Mouse (Mus musculus) urinary bladder, postnatal 0 days (tissue): ENCODE measurements around the gene Ccdc24. TPM values are rescaled to one million over a fixed set of nuclear protein-coding genes. Genes with fewer than 3 reads are reported as not detected.

ENCODE experiments used
- polyA plus RNA-seq: library from polyadenylated mRNA; unstranded; fragments of >200 nt; fragmentation: Nextera tagmentation; extraction: Ambion mirVana; gene quantifications from 2 replicates; pipeline ENCODE4 v1.2.1, GENCODE M21; 2015

Gene Ccdc24
- 0.34 and 0.52 TPM in 2 replicates for polyA plus RNA-seq

DNA sequence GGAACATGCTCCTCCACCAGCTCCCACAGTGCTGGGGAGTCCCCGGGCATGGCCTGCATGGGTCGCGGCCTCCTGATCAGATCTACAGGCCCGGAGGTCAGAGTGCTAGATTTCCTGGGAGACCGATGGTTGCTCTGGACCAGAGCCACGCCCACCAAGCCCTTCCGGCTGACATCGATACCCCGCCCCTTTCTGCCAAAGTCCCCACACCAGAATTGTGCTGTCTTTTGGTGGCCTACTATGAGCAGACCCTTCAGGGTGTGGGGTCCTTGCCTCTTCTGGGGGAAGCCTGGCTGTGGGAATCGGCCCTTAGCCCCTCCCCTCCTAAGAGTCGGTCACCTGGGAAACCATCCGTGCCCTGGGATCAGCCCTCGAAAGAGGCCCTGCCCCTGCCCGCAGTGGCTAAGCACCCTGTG is at the start of gene Ccdc24:
Gene Ccdc24 (minus strand): TSS at position 87 of the 416 bp plus-strand sequence.

DNA sequence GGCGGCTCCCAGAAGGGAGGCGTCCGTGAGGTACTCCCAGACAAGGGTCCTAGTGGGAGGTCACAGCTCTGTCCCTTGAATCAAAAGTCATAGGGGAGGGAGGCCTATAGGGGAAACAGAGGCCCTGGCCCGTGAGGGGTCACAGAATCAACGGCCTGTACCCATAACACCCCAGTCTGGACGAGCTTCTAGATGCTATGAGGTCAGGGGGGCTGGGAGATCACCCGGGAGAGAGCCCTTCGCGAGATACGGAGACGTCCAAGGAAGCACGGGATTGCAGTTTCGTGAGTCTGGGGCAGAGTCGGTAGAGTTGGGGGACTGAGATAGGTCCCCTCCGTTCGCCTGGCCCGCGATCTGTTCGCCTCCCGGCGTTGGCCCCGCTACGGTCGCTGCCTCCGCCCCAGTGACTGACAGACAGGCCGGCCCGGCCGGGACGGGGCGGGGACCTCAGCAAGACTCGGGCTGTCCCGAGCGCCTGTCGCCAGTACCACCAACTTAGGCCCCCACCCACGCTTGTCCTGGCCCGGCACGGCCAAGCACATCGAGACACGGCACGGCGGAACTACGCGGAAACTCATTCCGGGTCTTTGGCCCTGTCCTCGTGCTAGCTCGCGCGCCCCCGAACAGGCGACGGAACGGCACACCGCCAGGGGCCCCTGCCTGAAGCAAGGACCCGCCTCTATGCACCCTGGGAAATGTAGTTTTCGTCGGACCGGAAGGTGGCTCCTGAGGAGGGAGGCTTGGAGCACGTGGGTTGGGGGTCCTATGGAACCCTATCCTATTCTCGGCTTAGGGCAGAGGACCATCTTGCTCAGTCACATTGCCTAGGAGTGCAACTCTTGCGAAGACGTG is 42.5 kb upstream of the Ccdc24 start, which contains the start of gene Ipo13:
Gene Ipo13 (minus strand): TSS at position 409 of the 852 bp plus-strand sequence.

DNA sequence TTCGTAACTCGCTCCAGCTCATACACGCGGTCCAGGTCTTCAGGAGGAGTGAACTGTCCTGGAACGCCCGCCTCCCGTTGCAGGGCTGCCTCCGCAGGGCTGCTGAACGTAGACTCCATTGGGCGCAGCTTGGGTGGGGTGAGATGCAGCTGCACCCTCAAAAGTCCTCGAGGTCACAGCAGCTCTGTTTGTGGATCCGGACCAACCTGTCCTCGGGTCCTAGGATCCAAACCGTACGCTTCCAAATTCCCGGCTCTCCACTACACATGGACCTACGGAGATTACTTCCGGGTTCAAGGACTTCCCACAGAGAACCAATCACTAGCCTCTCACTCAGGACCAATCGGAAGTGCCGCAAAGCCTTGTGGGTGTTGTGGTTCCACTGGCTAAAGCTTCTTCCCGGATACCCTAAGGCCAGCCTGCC is 19.4 kb upstream of the Ccdc24 start, which contains the start of gene Dph2:
Gene Dph2 (minus strand): TSS at position 295 of the 424 bp plus-strand sequence.

DNA sequence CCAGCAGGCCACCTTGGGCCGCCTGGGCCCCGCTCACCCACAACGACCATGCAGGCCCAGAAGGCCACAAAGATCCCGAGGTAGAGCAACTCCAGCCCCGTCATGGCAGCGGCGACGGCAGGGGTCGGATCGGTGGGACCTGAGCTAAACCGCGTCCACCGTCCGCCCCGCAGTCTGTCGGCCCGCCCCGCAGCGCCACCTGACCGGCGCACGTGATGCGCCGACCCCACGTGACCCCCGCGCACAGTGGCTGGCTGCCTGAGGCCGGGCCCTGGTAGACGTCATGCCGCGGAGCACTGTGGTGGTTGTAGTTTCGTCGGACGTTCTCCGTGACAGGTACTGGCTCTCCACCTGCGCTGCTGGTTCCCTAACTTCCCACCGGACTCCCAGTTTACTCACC is 14.8 kb upstream of the Ccdc24 start, which contains the start of gene Atp6v0b:
Gene Atp6v0b (minus strand): TSS at position 201 of the 400 bp plus-strand sequence.

GRCm38 (mm10) chr4:117882701-117883691 is 10.6 kb upstream of the Ccdc24 start, which contains the start of gene B4galt2:
Gene B4galt2, minus strand, starts transcription at chr4:117883487.

GRCm38 (mm10) chr4:117834457-117834844 is 37.9 kb downstream of the Ccdc24 start, which contains the start of gene Slc6a9:
Gene Slc6a9, plus strand, starts transcription at chr4:117834506.

Other genes with a start within 250 kb of the Ccdc24 start
- 30.1 and 31.2 TPM in 2 replicates for gene Dmap1, start 190.3 kb downstream of the Ccdc24 start, polyA plus RNA-seq
- not detected in 2 replicates for gene Gm12845, start 148.1 kb downstream of the Ccdc24 start, polyA plus RNA-seq
- not detected in 2 replicates for gene Klf17, start 106.9 kb downstream of the Ccdc24 start, polyA plus RNA-seq
- 6.4 and 9.9 TPM in 2 replicates for gene Slc6a9, start 38.1 kb downstream of the Ccdc24 start, polyA plus RNA-seq
- 13.9 and 15.0 TPM in 2 replicates for gene B4galt2, start 10.9 kb upstream of the Ccdc24 start, polyA plus RNA-seq
- 142 and 188 TPM in 2 replicates for gene Atp6v0b, start 14.8 kb upstream of the Ccdc24 start, polyA plus RNA-seq
- gene Dph2, start 19.5 kb upstream of the Ccdc24 start, polyA plus RNA-seq, result 7.4 and 7.6 TPM in 2 replicates
- gene Ipo13, start 42.4 kb upstream of the Ccdc24 start, polyA plus RNA-seq, result 21.5 and 21.6 TPM in 2 replicates
- 2.8 and 3.2 TPM in 2 replicates for gene Artn, start 57.2 kb upstream of the Ccdc24 start, polyA plus RNA-seq